Mouse (Mus musculus): ENCODE results near the gene Arid4b. TPM values are rescaled to one million over a fixed set of nuclear protein-coding genes. Genes with fewer than 3 reads are reported as not detected.

The Arid4b gene
- total RNA-seq, 2 experiments from 2014 or later: 24.8 to 26.5 TPM

- intact Hi-C loops (cut with DNase I): no loop called here
- no peak for DNase-seq
These were observed 13.2 kb upstream of the Arid4b start for GRCm38 (mm10) chr13:14049878-14050277.

- intact Hi-C loops (cut with DNase I): no loop called here
These were observed 6.2 kb upstream of the Arid4b start for GRCm38 (mm10) chr13:14056801-14057200.

GRCm38 (mm10) chr13:14059582-14059981 lies 3.5 kb upstream of the Arid4b start:
- intact Hi-C loops (cut with DNase I): no loop called here
- DNase-seq: no peak

More at GRCm38 (mm10) chr13:14056801-14057200, 6.2 kb upstream of the Arid4b start:
- no peak for DNase-seq

- intact Hi-C loops (cut with DNase I): loop anchor here (2.0 to 5.0 kb wide), 3 partner anchors 24 to 105 kb away; partner anchors contain the start of gene Tbce
- DNase-seq: no peak
These were observed 621 bp upstream of the Arid4b start for GRCm38 (mm10) chr13:14062209-14063012.

GRCm38 (mm10) chr13:14063942-14064271 lies 875 bp downstream of the Arid4b start:
- no peak for DNase-seq

GRCm38 (mm10) chr13:14064341-14065027 lies 1.5 kb downstream of the Arid4b start:
- intact Hi-C loops (cut with DNase I): loop anchor here (2.0 to 5.0 kb wide), 3 partner anchors 98 to 114 kb away; no protein-coding TSS in a partner anchor

More at GRCm38 (mm10) chr13:14063942-14064271, 875 bp downstream of the Arid4b start:
- intact Hi-C loops (cut with DNase I): loop anchor here (2.0 to 5.0 kb wide), 4 partner anchors 25 to 115 kb away; partner anchors contain the start of gene Tbce

GRCm38 (mm10) chr13:14065028-14065380 lies 2.0 kb downstream of the Arid4b start:
- DNase-seq: no peak
- intact Hi-C loops (cut with DNase I): loop anchor here (2.0 kb wide), 1 partner anchor 114 kb away; no protein-coding TSS in a partner anchor

More at GRCm38 (mm10) chr13:14064341-14065027, 1.5 kb downstream of the Arid4b start:
- peak; percentile 32 to 51 for DNase-seq

- intact Hi-C loops (cut with DNase I): loop anchor here (2.0 kb wide), 1 partner anchor 113 kb away; no protein-coding TSS in a partner anchor
- DNase-seq: no peak
These were observed 2.7 kb downstream of the Arid4b start for GRCm38 (mm10) chr13:14065701-14066100.

GRCm38 (mm10) chr13:14068035-14068434 lies 5.0 kb downstream of the Arid4b start:
- no peak for DNase-seq
- intact Hi-C loops (cut with DNase I): no loop called here

- no peak for DNase-seq
- intact Hi-C loops (cut with DNase I): no loop called here
These were observed 6.3 kb downstream of the Arid4b start for GRCm38 (mm10) chr13:14069291-14069690.

- DNase-seq: no peak
- intact Hi-C loops (cut with DNase I): no loop called here
These were observed 11.3 kb downstream of the Arid4b start for GRCm38 (mm10) chr13:14074371-14074770.

- no peak for DNase-seq
- intact Hi-C loops (cut with DNase I): no loop called here
These were observed 12.3 kb downstream of the Arid4b start for GRCm38 (mm10) chr13:14075326-14075725.

- intact Hi-C loops (cut with DNase I): no loop called here
- peak in 1 of 2 experiments; percentile 20 for DNase-seq
These were observed 25.6 kb downstream of the Arid4b start for GRCm38 (mm10) chr13:14088669-14089068.

GRCm38 (mm10) chr13:14103026-14103425 lies 40.0 kb downstream of the Arid4b start:
- intact Hi-C loops (cut with DNase I): no loop called here
- DNase-seq: no peak

GRCm38 (mm10) chr13:14110154-14110873 lies 47.3 kb downstream of the Arid4b start:
- intact Hi-C loops (cut with DNase I): no loop called here
- DNase-seq: no peak

- intact Hi-C loops (cut with DNase I): no loop called here
- DNase-seq: no peak
These were observed 48.1 kb downstream of the Arid4b start for GRCm38 (mm10) chr13:14111146-14111545.

GRCm38 (mm10) chr13:14113746-14114528 lies 50.9 kb downstream of the Arid4b start:
- DNase-seq: no peak
- intact Hi-C loops (cut with DNase I): no loop called here

- intact Hi-C loops (cut with DNase I): no loop called here
- DNase-seq: no peak
These were observed 52.8 kb downstream of the Arid4b start for GRCm38 (mm10) chr13:14115805-14116204.

- DNase-seq: no peak
- intact Hi-C loops (cut with DNase I): no loop called here
These were observed 68.6 kb downstream of the Arid4b start for GRCm38 (mm10) chr13:14131651-14132050.

Measured in heart, postnatal 14 days (tissue).